Mouse (Mus musculus) limb, embryonic 12.5 days (tissue): ENCODE measurements around the gene Farp1. TPM values are rescaled to one million over a fixed set of nuclear protein-coding genes. Genes with fewer than 3 reads are reported as not detected.

Source experiments
- ATAC-seq: fragments of 200-750 bp; cut with Nextera tagmentation; 2 replicates; pipeline ENCODE4 v1.8.0; 2017; ENCODE audit warnings: low read depth, moderate TSS enrichment; ENCODE audit not compliant: insufficient number of reproducible peaks, insufficient read depth, low FRiP score, low TSS enrichment
- H3K27ac ChIP-seq: fragments of 300-500 bp; sonication (generic); 2 replicates; pipeline ENCODE4 v1.5.1; 2016; ENCODE audit warnings: mild to moderate bottlenecking, moderate library complexity
- H3K27me3 ChIP-seq: fragments of 300-500 bp; sonication (generic); 2 replicates; pipeline ENCODE4 v1.6.1; 2016; ENCODE audit warnings: mild to moderate bottlenecking, moderate library complexity
- H3K36me3 ChIP-seq: fragments of 300-500 bp; sonication (generic); 2 replicates; pipeline ENCODE4 v1.6.1; 2016; ENCODE audit warnings: mild to moderate bottlenecking, moderate library complexity
- H3K4me1 ChIP-seq: fragments of 300-500 bp; sonication (generic); replicated peaks from 2 replicates; pipeline ENCODE4 v1.6.1; 2016
- H3K4me2 ChIP-seq: fragments of 300-500 bp; sonication (generic); 2 replicates; pipeline ENCODE4 v1.6.1; 2016; ENCODE audit warnings: mild to moderate bottlenecking, moderate library complexity
- H3K4me3 ChIP-seq: fragments of 300-500 bp; sonication (generic); replicated peaks from 2 replicates; pipeline ENCODE4 v1.5.1; 2016; ENCODE audit warnings: mild to moderate bottlenecking
- H3K9ac ChIP-seq: fragments of 300-500 bp; sonication (generic); replicated peaks from 2 replicates; pipeline ENCODE4 v1.6.1; 2016; ENCODE audit warnings: mild to moderate bottlenecking, moderate library complexity
- H3K9me3 ChIP-seq: fragments of 300-500 bp; sonication (generic); 2 replicates; pipeline ENCODE4 v1.6.1; 2016; ENCODE audit warnings: mild to moderate bottlenecking, moderate library complexity
- WGBS: fragments of 180-500 bp; shearing (Covaris S2); methylation state at CpG from one replicate; pipeline ENCODE4 v1.1.7; 2016; 5-methylcytosine and 5-hydroxymethylcytosine counted together
- polyA plus RNA-seq: library from polyadenylated mRNA; unstranded; fragments of >200 nt; fragmentation: Nextera tagmentation; extraction: Ambion mirVana; gene quantifications from 2 replicates; pipeline ENCODE4 v1.2.1, GENCODE M21; 2016

Farp1 gene
- polyA plus RNA-seq, 1 experiment from 2014 or later: 58.2 TPM

DNA sequence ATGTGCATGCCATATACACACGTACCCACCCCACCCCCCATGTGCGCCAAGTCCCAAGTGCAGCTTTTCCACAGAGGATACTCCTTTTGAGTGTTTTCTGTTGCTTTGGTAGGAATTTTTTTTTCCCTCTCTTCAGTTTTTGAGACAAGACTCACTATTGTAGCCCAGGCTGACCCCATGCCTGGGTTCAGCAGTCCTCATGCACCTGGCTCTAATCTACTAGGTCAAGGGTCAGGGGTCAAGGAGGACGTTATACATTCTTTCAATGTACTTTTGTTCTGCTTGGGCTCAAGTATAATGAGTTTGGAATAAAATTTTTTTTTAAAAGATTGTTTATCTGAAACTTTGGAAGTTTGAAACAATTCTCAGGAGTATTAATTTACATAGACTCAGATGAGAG, 48.4 kb downstream of the Farp1 start:
- no peak for ATAC-seq
- H3K4me1 ChIP-seq: 0 out of 2 replicates have a peak, but pooled peaks cover 9% of the 10 kb centered on the region
- H3K9me3 ChIP-seq: no peaks in the 10 kb centered on the region
- H3K4me3 ChIP-seq: no peak overlapping the region
- H3K27me3 ChIP-seq: no peaks in the 10 kb centered on the region
- no peak overlapping the region for H3K9ac ChIP-seq
- 75% methylated on average over 3 of the region's 3 CpGs for WGBS
- no peak overlapping the region for H3K27ac ChIP-seq
- no peak overlapping the region for H3K4me2 ChIP-seq
- H3K36me3 ChIP-seq: peaks cover 68% of the 10 kb centered on the region

DNA sequence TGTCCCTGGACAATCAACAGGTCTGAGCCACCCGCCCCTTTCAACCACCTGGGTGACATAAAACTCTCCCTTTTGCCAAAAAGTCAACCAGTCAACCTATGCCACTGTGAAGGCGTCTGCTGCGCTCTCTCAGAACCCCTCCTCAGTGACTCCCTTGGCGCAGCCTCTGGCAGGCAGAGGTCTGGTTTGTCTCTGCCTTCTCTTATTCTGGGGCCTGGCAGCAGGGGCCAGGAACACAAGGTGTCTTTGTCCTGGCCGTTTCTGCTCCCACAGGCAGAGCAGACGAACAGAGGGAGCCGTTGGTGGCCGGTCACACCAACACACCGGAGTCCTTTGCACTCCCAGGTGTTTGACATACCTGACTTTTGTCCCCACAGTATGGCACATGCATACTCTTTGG, 57.5 kb downstream of the Farp1 start:
- WGBS: 47% methylated on average over 9 of the region's 9 CpGs
- H3K36me3 ChIP-seq: peaks cover 41% of the 10 kb centered on the region
- peaks cover 8% of the 10 kb centered on the region for H3K9me3 ChIP-seq
- 0 out of 2 replicates have a peak overlapping the region, but pooled peaks have one; percentile 3 for H3K4me2 ChIP-seq
- peaks cover 37% of the 10 kb centered on the region for H3K4me1 ChIP-seq
- no peak overlapping the region for H3K9ac ChIP-seq
- peak overlapping the region; percentile 74 for H3K27ac ChIP-seq
- no peaks in the 10 kb centered on the region for H3K27me3 ChIP-seq
- 0 out of 2 replicates have a peak, but pooled peaks have one; percentile 48 for ATAC-seq
- H3K4me3 ChIP-seq: no peak overlapping the region

DNA sequence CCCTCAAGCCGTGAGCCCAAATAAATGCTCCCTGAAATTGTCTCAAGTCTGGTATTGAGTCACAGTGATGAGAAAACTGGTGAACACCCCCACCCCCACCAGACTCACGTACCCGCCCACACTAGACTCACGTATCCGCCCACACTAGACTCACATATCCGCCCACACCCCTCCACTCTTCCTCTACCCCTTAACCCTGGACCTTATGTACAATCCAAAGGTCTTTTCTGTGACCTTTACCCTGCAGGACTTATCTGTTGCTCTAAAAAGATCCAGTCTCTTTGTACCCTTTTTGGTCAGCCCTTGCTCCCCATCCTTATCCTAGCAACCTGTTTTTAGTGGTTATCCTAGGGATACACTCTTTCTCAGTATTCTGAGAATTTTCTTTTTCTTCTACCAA, 58.9 kb downstream of the Farp1 start:
- no peaks in the 10 kb centered on the region for H3K27me3 ChIP-seq
- H3K27ac ChIP-seq: no peak overlapping the region
- H3K4me1 ChIP-seq: peaks cover 50% of the 10 kb centered on the region
- no peak overlapping the region for H3K4me3 ChIP-seq
- H3K36me3 ChIP-seq: peaks cover 30% of the 10 kb centered on the region
- no peak for ATAC-seq
- no peak overlapping the region for H3K9ac ChIP-seq
- no peak overlapping the region for H3K4me2 ChIP-seq
- H3K9me3 ChIP-seq: peaks cover 4% of the 10 kb centered on the region
- 91% methylated on average over 6 of the region's 6 CpGs for WGBS

DNA sequence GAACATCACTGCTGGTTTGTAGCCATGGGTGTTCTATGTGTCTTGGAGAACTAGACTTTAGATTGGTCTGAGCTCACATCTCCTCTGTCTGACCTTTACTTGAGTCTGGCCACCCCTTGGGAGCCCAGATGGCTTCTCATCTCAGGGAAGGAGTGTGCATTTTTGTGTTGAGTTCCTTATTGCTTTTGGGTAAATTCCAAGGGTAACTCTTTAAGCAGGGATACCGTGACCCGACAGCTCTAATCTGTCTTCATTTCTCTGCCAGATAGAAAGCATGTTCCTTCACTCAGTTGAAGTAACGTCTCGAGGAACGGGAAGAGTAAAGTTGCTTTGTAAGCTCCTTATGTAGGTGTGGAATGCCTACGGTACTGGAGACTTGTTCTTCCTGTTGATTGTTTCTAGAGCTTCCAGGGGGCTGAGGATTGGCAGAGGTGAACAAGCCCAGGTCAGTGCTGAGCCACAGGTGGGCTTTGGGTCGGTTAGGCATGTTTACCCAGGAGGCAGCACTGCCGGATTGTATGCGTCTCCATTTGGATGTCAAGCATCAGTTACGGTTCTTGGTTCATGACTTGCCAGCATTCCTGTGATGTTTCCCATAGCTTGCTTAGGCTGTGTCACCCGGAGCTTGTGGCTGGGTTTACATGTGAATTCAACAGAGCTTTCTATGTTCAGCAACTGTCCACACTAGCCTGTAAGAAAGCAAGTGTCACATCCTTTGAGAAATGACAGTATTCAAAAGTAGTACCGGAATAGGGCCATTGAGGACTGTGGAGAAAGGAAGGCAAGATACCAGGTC, 62.8 kb downstream of the Farp1 start:
- WGBS: 78% methylated on average over 12 of the region's 12 CpGs
- Histone ChIP-seq H3K4me1 (peaks cover 55% of the 10 kb centered on the region), H3K4me2 (no peak overlapping the region), H3K27me3 (no peaks in the 10 kb centered on the region), H3K36me3 (peaks cover 11% of the 10 kb centered on the region), H3K9me3 (no peaks in the 10 kb centered on the region), H3K27ac (no peak overlapping the region), H3K4me3 (no peak overlapping the region), H3K9ac (no peak overlapping the region)
- no peak for ATAC-seq

DNA sequence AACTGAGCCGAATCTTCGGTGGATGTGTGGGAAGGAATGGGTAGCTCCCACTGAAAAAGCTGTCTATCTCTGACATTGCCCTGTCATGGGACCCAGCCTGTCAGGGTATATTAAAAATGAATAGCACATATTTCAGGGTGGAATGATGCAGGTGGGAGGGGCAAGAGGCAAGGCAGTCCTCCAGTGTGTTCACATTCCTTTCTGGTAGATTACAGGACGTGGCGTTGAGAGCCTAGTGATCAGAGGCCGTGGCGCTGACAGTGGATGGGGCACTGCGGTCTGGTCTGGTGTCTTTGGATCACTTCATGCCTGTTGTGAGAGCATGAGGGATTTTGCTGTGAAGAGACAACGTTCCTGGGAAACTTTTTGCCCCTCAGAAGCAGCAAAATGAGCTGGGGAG, 64.1 kb downstream of the Farp1 start:
- Histone ChIP-seq H3K27me3 (no peaks in the 10 kb centered on the region), H3K4me3 (no peak overlapping the region), H3K27ac (0 out of 2 replicates have a peak overlapping the region, but pooled peaks have one; percentile 19), H3K36me3 (peaks cover 21% of the 10 kb centered on the region), H3K4me2 (no peak overlapping the region), H3K9me3 (no peaks in the 10 kb centered on the region), H3K9ac (no peak overlapping the region), H3K4me1 (peaks cover 61% of the 10 kb centered on the region)
- 84% methylated on average over 8 of the region's 8 CpGs for WGBS
- no peak for ATAC-seq

DNA sequence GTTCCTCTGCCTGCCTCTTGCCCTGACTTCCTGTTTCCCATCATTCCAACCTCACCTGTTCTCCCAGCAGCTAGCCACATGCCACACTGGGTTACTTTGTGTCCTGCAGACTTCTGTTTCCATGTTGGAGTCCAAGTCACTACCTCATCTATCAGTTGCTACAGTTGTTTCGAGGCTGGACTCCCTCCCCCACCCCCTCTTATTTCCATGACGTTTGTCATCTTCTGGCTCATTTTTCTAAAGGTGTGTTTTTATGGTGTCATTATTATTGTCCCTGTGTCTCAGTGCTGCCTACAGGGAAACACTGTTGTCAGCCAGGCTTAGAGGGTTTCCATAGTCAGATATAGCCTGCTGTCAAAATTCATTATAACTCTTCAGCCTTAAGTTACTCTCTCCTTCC, 64.9 kb downstream of the Farp1 start:
- Histone ChIP-seq H3K36me3 (peaks cover 23% of the 10 kb centered on the region), H3K27me3 (no peaks in the 10 kb centered on the region), H3K4me1 (peaks cover 69% of the 10 kb centered on the region), H3K9ac (no peak overlapping the region), H3K4me2 (no peak overlapping the region), H3K4me3 (no peak overlapping the region), H3K27ac (no peak overlapping the region), H3K9me3 (no peaks in the 10 kb centered on the region)
- ATAC-seq: no peak
- 68% methylated on average over 2 of the region's 2 CpGs for WGBS

DNA sequence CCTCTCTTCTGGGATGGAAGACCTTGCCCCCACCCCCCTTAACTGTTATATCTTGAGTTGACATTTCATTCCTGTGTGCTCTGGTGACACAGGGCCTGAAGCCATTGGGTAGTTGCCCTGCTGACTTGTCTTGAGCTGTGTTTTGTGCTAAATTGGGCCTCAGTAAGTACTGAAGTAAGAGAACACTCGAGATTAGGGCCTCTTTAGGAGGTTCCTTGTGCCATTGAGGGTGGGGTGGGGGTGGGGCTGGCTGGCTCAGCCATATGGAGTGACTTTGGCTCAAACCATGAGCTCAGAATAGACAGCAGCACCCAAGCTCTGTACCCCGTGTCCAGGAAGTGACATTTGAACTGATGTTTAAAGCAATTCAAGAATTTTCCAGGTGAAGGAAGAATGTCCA, 65.8 kb downstream of the Farp1 start:
- ATAC-seq: no peak
- peak overlapping the region; percentile 2 for H3K27ac ChIP-seq
- no peak overlapping the region for H3K4me3 ChIP-seq

DNA sequence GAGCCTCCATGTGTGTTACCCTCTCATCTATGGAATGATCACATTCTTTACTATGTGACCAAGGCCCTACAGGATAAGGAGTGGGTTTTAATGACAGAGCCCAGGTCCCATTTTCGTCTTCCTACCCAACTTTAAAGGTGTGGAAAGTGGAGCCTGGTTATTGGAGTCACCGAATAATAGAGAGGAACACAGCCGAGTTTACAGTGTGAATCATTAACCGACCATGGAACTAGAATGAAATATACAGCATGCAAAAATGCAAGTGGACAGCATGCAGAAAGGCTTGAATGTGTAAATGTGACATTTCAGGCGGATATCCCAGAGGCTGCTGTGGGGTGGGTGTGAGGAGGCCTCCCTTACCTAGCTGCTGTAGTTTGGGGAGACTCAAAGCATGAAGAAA, 66.5 kb downstream of the Farp1 start:
- H3K9ac ChIP-seq: no peak overlapping the region
- H3K4me3 ChIP-seq: no peak overlapping the region
- peak overlapping the region; percentile 17; the same call in 1 of the 2 replicates for H3K27ac ChIP-seq
- no peaks in the 10 kb centered on the region for H3K9me3 ChIP-seq
- H3K4me2 ChIP-seq: no peak overlapping the region
- 82% methylated on average over 5 of the region's 5 CpGs for WGBS
- peaks cover 86% of the 10 kb centered on the region for H3K4me1 ChIP-seq
- no peak for ATAC-seq
- peaks cover 23% of the 10 kb centered on the region for H3K36me3 ChIP-seq
- H3K27me3 ChIP-seq: no peaks in the 10 kb centered on the region

More for the DNA sequence above, 65.8 kb downstream of the Farp1 start:
- Histone ChIP-seq H3K4me1 (peaks cover 79% of the 10 kb centered on the region), H3K27me3 (no peaks in the 10 kb centered on the region), H3K9me3 (no peaks in the 10 kb centered on the region), H3K9ac (no peak overlapping the region), H3K4me2 (no peak overlapping the region), H3K36me3 (peaks cover 23% of the 10 kb centered on the region)
- 29% methylated on average over 2 of the region's 2 CpGs for WGBS

DNA sequence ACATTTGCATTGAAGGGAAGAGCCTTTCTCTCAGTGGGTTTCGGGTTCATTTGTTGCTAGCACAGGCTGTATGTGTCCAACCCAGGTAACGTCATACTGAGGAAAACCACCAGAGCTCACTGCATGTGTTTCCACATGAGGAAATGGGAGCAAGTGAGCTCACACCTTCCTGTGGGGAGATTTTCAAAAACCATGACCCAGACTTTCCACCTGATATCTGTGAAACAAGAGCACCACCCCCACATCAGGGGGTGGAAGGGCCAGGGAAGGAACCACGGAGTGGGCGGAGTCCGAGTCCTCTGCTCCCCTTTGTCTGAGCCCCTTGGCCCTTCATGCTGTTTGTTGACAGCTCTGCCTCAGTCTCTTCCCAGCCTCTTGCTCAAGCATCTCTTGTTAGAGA, 67.6 kb downstream of the Farp1 start:
- 83% methylated on average over 5 of the region's 5 CpGs for WGBS

DNA sequence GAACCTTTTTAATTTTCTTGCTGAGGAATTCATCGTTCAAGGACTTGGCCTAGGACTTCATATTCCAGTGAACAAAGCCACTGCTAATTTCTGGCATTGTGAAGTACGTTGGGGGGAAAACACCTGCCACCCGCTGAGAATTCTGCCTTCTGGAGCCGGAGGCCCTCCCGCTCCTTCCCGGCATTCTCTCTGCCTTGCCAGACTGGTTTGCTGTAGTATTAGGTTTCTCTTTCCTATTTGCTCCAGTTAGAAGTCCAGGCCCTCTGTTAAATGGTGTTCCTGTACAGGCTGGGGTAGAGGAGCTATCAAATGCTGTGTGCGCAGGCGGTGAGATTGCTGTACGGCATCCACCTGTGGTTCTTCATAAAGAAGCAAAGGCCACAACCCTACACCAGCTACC, 68.5 kb downstream of the Farp1 start:
- ATAC-seq: no peak
- Histone ChIP-seq H3K4me3 (no peak overlapping the region), H3K27ac (peak overlapping the region; percentile 60), H3K4me1 (peaks cover 87% of the 10 kb centered on the region), H3K27me3 (no peaks in the 10 kb centered on the region), H3K4me2 (no peak overlapping the region), H3K9ac (no peak overlapping the region), H3K36me3 (peaks cover 23% of the 10 kb centered on the region), H3K9me3 (no peaks in the 10 kb centered on the region)
- WGBS: 42% methylated on average over 9 of the region's 9 CpGs

More for the DNA sequence above, 67.6 kb downstream of the Farp1 start:
- Histone ChIP-seq H3K4me2 (no peak overlapping the region), H3K4me1 (peaks cover 88% of the 10 kb centered on the region), H3K27me3 (no peaks in the 10 kb centered on the region), H3K4me3 (no peak overlapping the region), H3K27ac (peak overlapping the region; percentile 60; the same call in 1 of the 2 replicates), H3K36me3 (peaks cover 23% of the 10 kb centered on the region), H3K9me3 (no peaks in the 10 kb centered on the region), H3K9ac (no peak overlapping the region)
- no peak for ATAC-seq

DNA sequence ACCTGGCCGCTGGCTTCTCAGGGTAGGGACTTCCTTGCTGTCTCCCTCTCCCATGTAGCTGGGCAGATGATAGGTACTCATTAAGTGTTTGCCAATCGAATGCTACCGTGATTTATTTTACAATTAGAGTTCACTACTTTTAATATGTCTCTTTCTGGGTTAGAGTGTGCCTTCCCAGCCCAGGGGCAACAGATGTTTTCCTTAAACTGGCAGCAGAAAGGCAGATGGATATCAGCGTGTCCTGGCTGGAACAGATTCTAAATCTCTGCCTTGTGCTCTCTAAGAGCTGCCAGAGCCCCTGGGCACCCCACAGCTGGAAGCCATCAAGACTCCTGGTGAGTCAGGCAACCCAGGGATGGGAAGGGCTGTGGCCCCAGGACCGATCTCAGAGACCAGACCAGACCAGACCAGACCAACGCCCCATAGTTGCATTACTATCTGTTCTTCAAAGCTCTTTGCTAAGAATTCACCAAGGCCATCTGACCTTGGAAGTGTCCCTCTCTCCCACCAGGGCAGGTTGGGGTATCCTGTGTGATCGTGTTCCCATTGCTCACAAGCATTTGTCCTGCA, 69.8 kb downstream of the Farp1 start:
- Histone ChIP-seq H3K4me2 (peak overlapping the region; percentile 19), H3K27ac (peak overlapping the region; percentile 60)

More for the DNA sequence above, 69.8 kb downstream of the Farp1 start:
- H3K36me3 ChIP-seq: peaks cover 23% of the 10 kb centered on the region
- no peaks in the 10 kb centered on the region for H3K27me3 ChIP-seq
- peaks cover 88% of the 10 kb centered on the region for H3K4me1 ChIP-seq
- 14% methylated on average over 7 of the region's 7 CpGs for WGBS
- ATAC-seq: no peak
- H3K9ac ChIP-seq: no peak overlapping the region
- no peak overlapping the region for H3K4me3 ChIP-seq
- H3K9me3 ChIP-seq: no peaks in the 10 kb centered on the region
